Mouse (Mus musculus) kidney, postnatal 36 days (tissue): Measurements from ENCODE around the gene F7.
"Not testable (repeated sequence)": the region's sequence is repeated elsewhere in the genome, so short reads cannot be mapped to it uniquely, and the experiment has no call there.

Source experiments
- DNase-seq, 2 experiments: peaks; one replicate each; pipeline ENCODE4 v3.0.0; 2021 to 2022; ENCODE audit warnings: mixed read lengths in 2 of 2

The F7 gene

GRCm38 (mm10) chr8:13036346-13036812 lies 10.5 kb downstream of the F7 start:
- no peak for DNase-seq

- DNase-seq = no peak
Observed at GRCm38 (mm10) chr8:13037015-13037414, 11.2 kb downstream of the F7 start, which contains the start of gene F10. Gene F10, plus strand, starts transcription at chr8:13037308.

- peak; percentile 18 to 36 for DNase-seq
Observed at GRCm38 (mm10) chr8:13037569-13037968, 11.7 kb downstream of the F7 start.

GRCm38 (mm10) chr8:13039054-13039453 lies 13.2 kb downstream of the F7 start:
- no peak for DNase-seq

- no peak for DNase-seq
Observed at GRCm38 (mm10) chr8:13041459-13041858, 15.6 kb downstream of the F7 start.

GRCm38 (mm10) chr8:13047652-13048051 lies 21.8 kb downstream of the F7 start:
- DNase-seq = no peak

GRCm38 (mm10) chr8:13050550-13050949 lies 24.7 kb downstream of the F7 start:
- DNase-seq = no peak

- peak; percentile 46 to 54 for DNase-seq
Observed at GRCm38 (mm10) chr8:13057351-13057750, 31.5 kb downstream of the F7 start.

GRCm38 (mm10) chr8:13060441-13061150 lies 34.8 kb downstream of the F7 start, which contains the start of gene Proz:
Gene Proz, plus strand, starts transcription at chr8:13060914.
- peak; percentile 81 to 86 for DNase-seq

- no peak for DNase-seq
Observed at GRCm38 (mm10) chr8:13063112-13063511, 37.3 kb downstream of the F7 start.

- no peak for DNase-seq
Observed at GRCm38 (mm10) chr8:13073255-13073654, 47.4 kb downstream of the F7 start.

GRCm38 (mm10) chr8:13075044-13075443 lies 49.2 kb downstream of the F7 start:
- DNase-seq = no peak

- DNase-seq = not testable (repeated sequence)
Observed at GRCm38 (mm10) chr8:13075579-13075978, 49.7 kb downstream of the F7 start.

- DNase-seq = no peak
Observed at GRCm38 (mm10) chr8:13077542-13077941, 51.7 kb downstream of the F7 start.
